In genomic region chr13:98683412-98683811, GRCm38 (mm10) we compare ENCODE assay signal across 24 mouse cellular contexts. TPM values are rescaled to one million over a fixed set of nuclear protein-coding genes. Genes with fewer than 3 reads are reported as not detected.
"Had no signal": no experiment of that assay in that cellular context is flagged by ENCODE, and none has a peak within 500 bp of the region (broad histone marks: within the 10 kb centered on the region; RNA-seq: fewer than 3 reads in every experiment).

No protein-coding gene starts in this region.

- H3K9me3 ChIP-seq: lung, embryonic 15.5 days; megakaryocyte, embryonic 14.5 days; midbrain, embryonic 13.5 days; midbrain, embryonic 15.5 days; neural tube, embryonic 12.5 days had no signal

- H3K27me3 ChIP-seq: lung, embryonic 15.5 days; midbrain, embryonic 13.5 days; midbrain, embryonic 15.5 days; neural tube, embryonic 12.5 days had no signal

- H3K4me1 ChIP-seq: megakaryocyte, embryonic 14.5 days; midbrain, embryonic 15.5 days had no signal

- DNase-seq: liver, postnatal 0 days; lung, adult 2 months; lung, postnatal 14 days; lung, postnatal 36 days; right cerebral cortex, postnatal 14 days; right cerebral cortex, postnatal 4 days; spleen, adult 18-20 months; thymus, adult 18-20 months; thymus, postnatal 14 days; thymus, postnatal 36 days had no signal

- ATAC-seq: liver, postnatal 0 days; lung, postnatal 0 days; midbrain, embryonic 13.5 days; midbrain, embryonic 15.5 days had no signal

- H3K27ac ChIP-seq: midbrain, embryonic 13.5 days; midbrain, embryonic 15.5 days; neural tube, embryonic 12.5 days had no signal

- H3K36me3 ChIP-seq: midbrain, embryonic 13.5 days; midbrain, embryonic 15.5 days; neural tube, embryonic 12.5 days had no signal

- H3K4me3 ChIP-seq: lung, embryonic 15.5 days; megakaryocyte, embryonic 14.5 days; midbrain, embryonic 13.5 days; midbrain, embryonic 15.5 days; neural tube, embryonic 12.5 days had no signal

RNA-seq across cellular contexts. Expression of gene Tmem171, which starts 11.2 kb away (rescaled TPM):
- total RNA-seq: midbrain, postnatal 0 days; monocyte, adult 5-6 weeks; neutrophil, adult 5-6 weeks had no signal
- polyA plus RNA-seq: midbrain, embryonic 11.5 days; midbrain, embryonic 13.5 days; midbrain, embryonic 15.5 days; midbrain, postnatal 0 days; neural tube, embryonic 12.5 days; neural tube, embryonic 14.5 days had no signal

RNA-seq across cellular contexts. Expression of gene Tmem174, which starts 46.2 kb away (rescaled TPM):
- total RNA-seq: midbrain, postnatal 0 days; monocyte, adult 5-6 weeks; neutrophil, adult 5-6 weeks had no signal
- polyA plus RNA-seq: liver, postnatal 0 days; lung, adult 2 months; midbrain, embryonic 11.5 days; midbrain, embryonic 13.5 days; midbrain, embryonic 15.5 days; midbrain, postnatal 0 days; neural tube, embryonic 12.5 days; neural tube, embryonic 14.5 days; stomach, embryonic 14.5 days; stomach, embryonic 16.5 days; thymus, postnatal 0 days had no signal
